Mouse (Mus musculus) midbrain, embryonic 10.5 days (tissue): ENCODE data around the gene Emd. TPM values are rescaled to one million over a fixed set of nuclear protein-coding genes. Genes with fewer than 3 reads are reported as not detected.

Source experiments
- DNase-seq: peaks from one replicate; pipeline ENCODE4 v3.0.0-alpha.2; 2017; ENCODE audit warnings: low spot score
- H3K27ac ChIP-seq: fragments of 300-500 bp; sonication (generic); replicated peaks from 2 replicates; pipeline ENCODE4 v1.5.1; 2016; ENCODE audit warnings: mild to moderate bottlenecking
- H3K27me3 ChIP-seq: fragments of 300-500 bp; sonication (generic); 2 replicates; pipeline ENCODE4 v1.6.1; 2016; ENCODE audit warnings: low read depth, mild to moderate bottlenecking; ENCODE audit not compliant: poor library complexity, severe bottlenecking
- H3K36me3 ChIP-seq: fragments of 300-500 bp; sonication (generic); 2 replicates; pipeline ENCODE4 v1.6.1; 2016; ENCODE audit warnings: mild to moderate bottlenecking, moderate library complexity
- H3K4me1 ChIP-seq: fragments of 300-500 bp; sonication (generic); 2 replicates; pipeline ENCODE4 v1.6.1; 2016
- H3K4me3 ChIP-seq: fragments of 300-500 bp; sonication (generic); 2 replicates; pipeline ENCODE4 v1.5.1; 2016; ENCODE audit warnings: mild to moderate bottlenecking, moderate library complexity
- H3K9me3 ChIP-seq: fragments of 300-500 bp; sonication (generic); replicated peaks from 2 replicates; pipeline ENCODE4 v1.6.1; 2016; ENCODE audit warnings: mild to moderate bottlenecking
- WGBS: fragments of 180-500 bp; shearing (Covaris S2); methylation state at CpG from one replicate; pipeline ENCODE4 v1.1.7; 2016; 5-methylcytosine and 5-hydroxymethylcytosine counted together
- microRNA-seq: library from miRNA; unstranded; fragments of <30 nt; microRNA quantifications from one replicate; pipeline ENCODE4, GENCODE M21; 2017
- polyA plus RNA-seq: library from polyadenylated mRNA; unstranded; fragments of >200 nt; fragmentation: Nextera tagmentation; extraction: Ambion mirVana; gene quantifications from 2 replicates; pipeline ENCODE4 v1.2.1, GENCODE M21; 2016

Emd gene
- polyA plus RNA-seq, 1 experiment from 2014 or later: 20.1 TPM

DNA sequence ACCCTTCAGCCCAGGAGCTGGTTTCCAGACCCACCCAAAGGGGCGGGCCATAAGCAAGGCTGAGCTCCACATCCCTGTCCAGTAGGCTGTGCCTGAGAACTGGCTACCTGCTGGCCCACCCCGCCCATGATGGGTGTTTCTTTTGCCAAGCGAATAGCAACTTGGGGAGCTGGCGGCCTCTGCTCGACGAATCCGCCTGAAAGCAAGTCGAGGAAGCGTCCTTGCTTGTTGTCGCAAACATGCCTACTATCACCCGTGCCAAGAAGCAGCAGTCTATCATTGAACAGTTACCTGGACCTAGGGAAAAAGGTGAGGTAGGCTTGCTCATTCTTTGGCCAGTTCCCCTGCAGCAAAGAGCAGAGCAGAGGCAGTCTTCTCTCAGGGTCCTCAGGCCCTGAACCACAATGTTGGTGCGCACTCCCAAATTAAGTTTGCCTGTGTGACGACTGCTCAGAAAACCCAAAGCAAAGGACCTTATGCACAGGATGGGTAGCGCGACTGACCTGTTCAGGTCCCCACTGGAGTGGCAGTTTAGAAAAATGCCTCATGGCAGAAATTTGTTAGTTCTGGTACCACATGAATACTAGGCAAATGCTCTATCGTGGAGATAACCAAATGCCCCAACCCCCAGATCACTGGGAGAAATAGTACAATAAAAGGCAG lies 27.4 kb downstream of the Emd start, which contains the start of the genes Taz and Dnase1l1:
Gene Taz (plus strand): TSS at position 181 of the 663 bp plus-strand sequence.
Gene Dnase1l1 (minus strand): TSS at position 606 of the 663 bp plus-strand sequence.
- peak within 1 kb of the TSS; percentile 84 for H3K27ac ChIP-seq
- peaks cover 20% of the 10 kb centered on the region for H3K4me1 ChIP-seq
- H3K9me3 ChIP-seq: no peaks in the 10 kb centered on the region
- H3K4me3 ChIP-seq: peak within 1 kb of the TSS; percentile 64
- H3K27me3 ChIP-seq: no peaks in the 10 kb centered on the region
- 16% methylated on average over 16 of the region's 16 CpGs for WGBS
- 0 out of 2 replicates have a peak, but pooled peaks cover 3% of the 10 kb centered on the region for H3K36me3 ChIP-seq
- DNase-seq: peak; percentile 47

GRCm38 (mm10) chrX:74282395-74283091 lies 28.1 kb downstream of the Emd start:
- no peaks in the 10 kb centered on the region for H3K9me3 ChIP-seq
- H3K4me3 ChIP-seq: peak overlapping the region; percentile 64
- peaks cover 20% of the 10 kb centered on the region for H3K4me1 ChIP-seq
- peak overlapping the region; percentile 84 for H3K27ac ChIP-seq
- 27% methylated on average over 39 of the region's 39 CpGs for WGBS
- 0 out of 2 replicates have a peak, but pooled peaks cover 3% of the 10 kb centered on the region for H3K36me3 ChIP-seq
- DNase-seq: peak; percentile 81
- no peaks in the 10 kb centered on the region for H3K27me3 ChIP-seq

GRCm38 (mm10) chrX:74283092-74283437 lies 28.6 kb downstream of the Emd start:
- Histone ChIP-seq H3K4me3 (peak overlapping the region; percentile 64), H3K27ac (peak overlapping the region; percentile 84), H3K36me3 (peaks cover 7% of the 10 kb centered on the region), H3K27me3 (no peaks in the 10 kb centered on the region), H3K4me1 (peaks cover 20% of the 10 kb centered on the region), H3K9me3 (no peaks in the 10 kb centered on the region)
- DNase-seq: no peak
- 44% methylated on average over 5 of the region's 5 CpGs for WGBS

DNA sequence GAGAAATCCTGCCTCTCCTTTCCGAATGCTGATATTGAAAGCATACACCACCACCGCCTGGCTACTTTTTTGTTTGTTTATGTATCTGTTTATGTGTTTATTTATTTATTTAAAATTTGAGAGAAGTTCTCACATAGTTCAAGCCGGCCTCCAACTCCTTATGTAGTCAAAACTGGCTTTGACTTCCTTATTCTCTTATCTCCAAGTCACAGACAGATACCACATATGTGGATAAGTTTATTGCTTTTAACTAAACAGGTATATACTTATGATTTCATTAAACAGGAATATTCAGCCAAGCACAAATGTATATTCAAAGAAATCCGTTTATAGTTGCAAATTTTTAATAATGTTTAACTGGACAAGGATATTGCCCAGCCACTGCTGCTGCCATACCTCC lies 38.9 kb downstream of the Emd start:
- no peak overlapping the region for H3K27ac ChIP-seq
- H3K4me3 ChIP-seq: no peak overlapping the region
- peaks cover 18% of the 10 kb centered on the region for H3K36me3 ChIP-seq
- no peak for DNase-seq
- peaks cover 5% of the 10 kb centered on the region for H3K4me1 ChIP-seq
- 76% methylated on average over 4 of the region's 4 CpGs for WGBS
- no peaks in the 10 kb centered on the region for H3K9me3 ChIP-seq
- no peaks in the 10 kb centered on the region for H3K27me3 ChIP-seq

DNA sequence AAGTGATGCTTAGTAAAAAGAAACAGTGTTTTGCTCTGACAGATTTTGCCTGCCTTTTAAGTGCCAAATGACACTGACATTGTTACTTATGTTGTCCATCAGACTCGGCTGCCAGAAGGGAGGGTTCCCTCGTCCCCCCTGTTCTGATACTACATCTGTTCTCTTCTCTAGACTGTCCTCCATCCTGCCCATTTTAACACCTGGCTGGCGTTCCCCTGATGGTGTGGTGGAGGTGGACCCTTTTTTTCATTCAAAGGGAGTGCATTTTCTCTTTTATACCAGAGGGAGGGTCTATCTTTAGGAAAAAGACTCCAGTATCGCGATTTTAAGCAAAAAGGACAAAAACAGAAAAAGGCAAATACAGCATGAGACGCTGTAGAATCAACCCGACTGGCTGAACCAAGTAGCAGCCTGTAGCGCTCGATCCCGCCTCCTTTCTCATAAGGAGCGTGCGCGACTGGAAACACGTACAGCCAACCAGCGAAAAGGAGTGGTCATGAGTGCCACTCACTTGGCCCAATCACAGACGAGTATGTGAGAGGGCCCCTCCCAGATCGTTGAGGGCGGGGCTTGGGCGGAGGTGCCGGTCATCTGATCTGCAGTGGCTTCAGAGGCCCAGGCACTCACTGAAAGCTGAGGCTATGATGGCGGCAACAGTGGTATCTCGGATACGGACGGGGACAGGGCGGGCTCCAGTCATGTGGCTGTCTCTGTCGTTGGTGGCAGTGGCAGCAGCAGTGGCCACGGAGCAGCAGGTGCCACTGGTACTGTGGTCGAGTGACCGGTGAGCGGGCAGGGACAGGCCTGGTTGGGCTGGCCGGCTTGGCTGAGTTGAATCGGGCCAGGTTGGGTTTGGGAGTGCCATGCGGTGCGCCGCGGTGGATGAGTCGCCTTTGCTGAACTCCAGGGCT lies 42.3 kb downstream of the Emd start, which contains the start of gene Atp6ap1:
Gene Atp6ap1 (plus strand): TSS at position 560 of the 911 bp plus-strand sequence.
- Histone ChIP-seq H3K27ac (peak within 1 kb of the TSS; percentile 83), H3K4me3 (peak within 1 kb of the TSS; percentile 70), H3K4me1 (peaks cover 5% of the 10 kb centered on the region), H3K36me3 (peaks cover 32% of the 10 kb centered on the region), H3K27me3 (no peaks in the 10 kb centered on the region), H3K9me3 (no peaks in the 10 kb centered on the region)
- WGBS: 18% methylated on average over 37 of the region's 37 CpGs
- peak; percentile 89 for DNase-seq

- H3K27me3 ChIP-seq: no peaks in the 10 kb centered on the region
- WGBS: 84% methylated on average over 1 of the region's 1 CpGs
- no peak for DNase-seq
- H3K27ac ChIP-seq: no peak overlapping the region
- H3K9me3 ChIP-seq: no peaks in the 10 kb centered on the region
- H3K4me3 ChIP-seq: no peak overlapping the region
- H3K4me1 ChIP-seq: peaks cover 5% of the 10 kb centered on the region
- H3K36me3 ChIP-seq: peaks cover 48% of the 10 kb centered on the region
Observed at GRCm38 (mm10) chrX:74298348-74298747, 43.9 kb downstream of the Emd start.

GRCm38 (mm10) chrX:74299721-74300120 lies 45.2 kb downstream of the Emd start:
- no peak overlapping the region for H3K27ac ChIP-seq
- WGBS: 89% methylated on average over 3 of the region's 3 CpGs
- H3K36me3 ChIP-seq: peaks cover 57% of the 10 kb centered on the region
- no peaks in the 10 kb centered on the region; the same call in 1 of the 2 replicates for H3K9me3 ChIP-seq
- H3K27me3 ChIP-seq: no peaks in the 10 kb centered on the region
- H3K4me3 ChIP-seq: no peak overlapping the region
- no peak for DNase-seq
- H3K4me1 ChIP-seq: peaks cover 5% of the 10 kb centered on the region

- peak within 1 kb of the TSS; percentile 70 for H3K4me3 ChIP-seq
- 22% methylated on average over 41 of the region's 41 CpGs for WGBS
- peaks cover 82% of the 10 kb centered on the region for H3K36me3 ChIP-seq
- H3K27me3 ChIP-seq: no peaks in the 10 kb centered on the region
- peaks cover 11% of the 10 kb centered on the region for H3K4me1 ChIP-seq
- peaks cover 3% of the 10 kb centered on the region; the same call in 1 of the 2 replicates for H3K9me3 ChIP-seq
- peak within 1 kb of the TSS; percentile 94 for H3K27ac ChIP-seq
- peak; percentile 79 for DNase-seq
Observed at GRCm38 (mm10) chrX:74304867-74305700, 50.6 kb downstream of the Emd start, which contains the start of gene Gdi1. Gene Gdi1 (plus strand): TSS chrX:74304998.

Small RNAs within 50 kb of the gene (microRNA-seq; reads per million reads assigned to microRNA genes)
- gene Mir7091: not detected

Other genes with a start within 250 kb of the Emd start
- gene Irak1, start 230.8 kb upstream of the Emd start, polyA plus RNA-seq: 56.0 and 57.3 TPM in 2 replicates
- not detected in 2 replicates for gene Opn1mw, start 127.2 kb upstream of the Emd start, polyA plus RNA-seq
- 15.7 and 16.0 TPM in 2 replicates for gene Mecp2, start 119.3 kb upstream of the Emd start, polyA plus RNA-seq
- not detected in 2 replicates for gene Tex28, start 86.8 kb upstream of the Emd start, polyA plus RNA-seq
- gene Tktl1, start 77.4 kb upstream of the Emd start, polyA plus RNA-seq: not detected in 2 replicates
- gene Flna, start 4.9 kb upstream of the Emd start, polyA plus RNA-seq: 223 and 243 TPM in 2 replicates
- gene Rpl10, start 16.1 kb downstream of the Emd start, polyA plus RNA-seq: 711 and 801 TPM in 2 replicates
- 75.7 and 77.9 TPM in 2 replicates for gene Taz, start 27.2 kb downstream of the Emd start, polyA plus RNA-seq
- gene Dnase1l1, start 27.6 kb downstream of the Emd start, polyA plus RNA-seq: 3.7 and 4.1 TPM in 2 replicates
- 89.8 and 111 TPM in 2 replicates for gene Atp6ap1, start 42.4 kb downstream of the Emd start, polyA plus RNA-seq
- gene Gdi1, start 50.3 kb downstream of the Emd start, polyA plus RNA-seq: 310 and 448 TPM in 2 replicates
- 66.8 and 67.5 TPM in 2 replicates for gene Fam50a, start 58.3 kb downstream of the Emd start, polyA plus RNA-seq
- 15.7 and 24.3 TPM in 2 replicates for gene Plxna3, start 74.4 kb downstream of the Emd start, polyA plus RNA-seq
- gene Lage3, start 98.9 kb downstream of the Emd start, polyA plus RNA-seq: 118 and 122 TPM in 2 replicates
- 74.8 and 75.4 TPM in 2 replicates for gene Ubl4a, start 118.5 kb downstream of the Emd start, polyA plus RNA-seq
- 10.9 and 11.3 TPM in 2 replicates for gene Slc10a3, start 118.7 kb downstream of the Emd start, polyA plus RNA-seq
- gene Fam3a, start 138.6 kb downstream of the Emd start, polyA plus RNA-seq: 27.0 and 31.3 TPM in 2 replicates
- 20.9 and 23.3 TPM in 2 replicates for gene Ikbkg, start 138.6 kb downstream of the Emd start, polyA plus RNA-seq
- gene G6pdx, start 174.5 kb downstream of the Emd start, polyA plus RNA-seq: 54.6 and 61.5 TPM in 2 replicates
- gene Gm6880, start 226.7 kb downstream of the Emd start, polyA plus RNA-seq: not detected in 2 replicates